Mouse (Mus musculus): ENCODE measurements around the gene Id1.

- TF ChIP-seq CTCF (IDR thresholded peaks at IDR 0.05; ENCODE audit: borderline replicate concordance, insufficient read depth, low read length) (no peak), POLR2A (IDR thresholded peaks at IDR 0.05; ENCODE audit: low read depth, low read length) (no peak)
Observed at GRCm38 (mm10) chr2:152764172-152765044, 28.4 kb downstream of the Id1 start.

Data from embryonic fibroblast, embryonic 13.5 days (primary cell).